Mouse (Mus musculus) bone marrow macrophage, adult 2 months (primary cell): ENCODE measurements around the gene Strip2.

Source experiments
- CTCF ChIP-seq: IDR thresholded peaks from 2 replicates; pipeline ENCODE4 v1.5.1; 2012; ENCODE audit warnings: low read depth, mild to moderate bottlenecking, low read length, moderate library complexity
- POLR2A ChIP-seq: IDR thresholded peaks from 2 replicates; pipeline ENCODE4 v1.6.1; 2012; ENCODE audit warnings: mild to moderate bottlenecking, low read depth, low read length, borderline replicate concordance

DNA sequence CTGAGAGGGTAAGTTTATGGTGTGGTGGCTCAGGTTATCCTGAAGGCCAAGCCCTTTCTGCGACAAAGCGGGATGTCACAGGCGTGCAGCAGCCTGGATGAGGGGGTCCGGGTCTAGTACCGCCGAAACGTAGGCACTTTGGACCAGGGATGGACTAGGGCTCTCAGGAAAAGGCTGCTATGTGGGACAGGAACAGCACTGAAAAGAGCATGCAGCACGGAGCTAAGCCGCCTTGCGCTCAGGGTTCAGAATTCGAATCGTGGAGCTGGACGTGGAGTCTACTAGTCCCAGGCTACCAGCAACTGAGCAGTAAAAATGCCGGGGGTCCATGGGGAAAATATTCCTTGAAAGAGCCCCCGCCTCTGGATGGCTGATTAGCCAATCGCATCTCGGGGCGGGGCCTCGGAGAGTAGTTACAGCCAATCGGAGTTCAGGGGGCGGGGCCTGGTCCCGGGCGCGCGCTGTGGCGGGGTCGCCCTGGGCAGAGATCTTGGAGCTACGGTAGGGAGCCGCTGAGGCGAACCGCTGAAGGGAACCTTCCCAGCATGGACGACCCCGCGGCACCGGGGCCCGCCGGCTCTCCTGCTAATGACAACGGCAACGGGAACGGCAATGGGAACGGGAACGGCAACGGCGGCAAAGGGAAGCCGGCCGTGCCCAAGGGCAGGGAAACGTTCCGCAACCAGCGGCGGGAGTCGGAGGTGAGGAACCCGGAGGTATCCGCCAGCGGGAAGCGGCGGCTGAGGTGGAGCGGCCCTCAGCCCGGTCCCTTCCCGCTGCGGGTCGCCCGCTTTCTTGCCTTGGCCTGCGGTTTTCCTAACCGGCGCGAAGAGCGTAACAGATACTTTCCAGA lies at the start of gene Strip2:
- TF ChIP-seq CTCF (no peak), POLR2A (0 out of 2 replicates have a peak, but pooled peaks have one; percentile 4)
